Mouse (Mus musculus) gastrocnemius, adult 18-20 months (tissue): ENCODE data around the gene Hist1h2be. TPM values are rescaled to one million over a fixed set of nuclear protein-coding genes. Genes with fewer than 3 reads are reported as not detected.

Source experiments
- microRNA-seq: library from miRNA; unstranded; fragments of <30 nt; microRNA quantifications from one replicate; pipeline ENCODE4 v1.2.0, GENCODE M21; 2021
- total RNA-seq, 2 experiments: library from RNA; stranded (reverse); gene quantifications; 2 replicates each; pipeline ENCODE4 v1.2.3; 2021

Hist1h2be gene
- total RNA-seq, 2 experiments from 2014 or later = 13.2 to 15.7 TPM

Small RNAs within 50 kb of the gene (microRNA-seq; reads per million reads assigned to microRNA genes)
- not detected for gene Gm44297
- gene Gm44359 = not detected
- not detected for gene Gm44394

Other genes with a start within 250 kb of the Hist1h2be start
- gene Abt1, start 197.3 kb downstream of the Hist1h2be start, total RNA-seq = 1 to 10 TPM; 3.8 to 4.2 TPM
- not detected for gene Btn1a1, start 155.2 kb downstream of the Hist1h2be start, total RNA-seq
- gene Btn2a2, start 132.3 kb downstream of the Hist1h2be start, total RNA-seq = not detected
- 100 to 1,000 TPM; 149 to 163 TPM for gene Hist1h4h, start 90.1 kb downstream of the Hist1h2be start, total RNA-seq
- 1 to 10 TPM in 1 of 2 experiments, under 1 TPM in 1; 0.73 to 1.9 TPM for gene Hist1h2af, start 87.2 kb downstream of the Hist1h2be start, total RNA-seq
- gene Hist1h3g, start 85.7 kb downstream of the Hist1h2be start, total RNA-seq = under 1 TPM; 0.55 to 0.57 TPM
- 1 to 10 TPM; 1.0 to 1.1 TPM for gene Hist1h2bh, start 77.7 kb downstream of the Hist1h2be start, total RNA-seq
- 1 to 10 TPM; 3.0 to 4.8 TPM for gene Hist1h3f, start 77.1 kb downstream of the Hist1h2be start, total RNA-seq
- 10 to 100 TPM in 1 of 2 experiments, 1 to 10 TPM in 1; 8.3 to 12.3 TPM for gene Hist1h4f, start 69.5 kb downstream of the Hist1h2be start, total RNA-seq
- under 1 TPM; 0.83 to 0.89 TPM for gene Hist1h1d, start 67.9 kb downstream of the Hist1h2be start, total RNA-seq
- gene Hist1h3e, start 58.8 kb downstream of the Hist1h2be start, total RNA-seq = 10 to 100 TPM; 11.6 to 12.3 TPM
- gene Hist1h2ae, start 49.9 kb downstream of the Hist1h2be start, total RNA-seq = under 1 TPM; 0.41 to 0.85 TPM
- gene Hist1h2bg, start 49.7 kb downstream of the Hist1h2be start, total RNA-seq = 1 to 10 TPM; 2.2 to 3.7 TPM
- 1 to 10 TPM; 1.3 to 5.3 TPM for gene Hist1h2bf, start 46.9 kb downstream of the Hist1h2be start, total RNA-seq
- gene Hist1h2ad, start 46.7 kb downstream of the Hist1h2be start, total RNA-seq = 1 to 10 TPM in 1 of 2 experiments, under 1 TPM in 1; 0.80 to 1.7 TPM
- gene Hist1h3d, start 45.4 kb downstream of the Hist1h2be start, total RNA-seq = 1 to 10 TPM; 3.2 to 3.7 TPM
- gene Hist1h4d, start 39.5 kb downstream of the Hist1h2be start, total RNA-seq = 10 to 100 TPM; 33.6 to 46.4 TPM
- gene Hist1h1e, start 1.4 kb upstream of the Hist1h2be start, total RNA-seq = 10 to 100 TPM; 31.1 to 41.1 TPM
- gene Hist1h2ac, start 62.8 kb upstream of the Hist1h2be start, total RNA-seq = 1 to 10 TPM in 1 of 2 experiments, under 1 TPM in 1; 0.68 to 1.3 TPM
- 10 to 100 TPM; 66.4 to 69.8 TPM for gene Hist1h2bc, start 63.1 kb upstream of the Hist1h2be start, total RNA-seq
- not detected for gene Hist1h1t, start 74.7 kb upstream of the Hist1h2be start, total RNA-seq
- 10 to 100 TPM; 57.1 to 66.2 TPM for gene Hist1h4c, start 77.3 kb upstream of the Hist1h2be start, total RNA-seq
- 10 to 100 TPM; 25.6 to 25.7 TPM for gene Hfe, start 89.7 kb upstream of the Hist1h2be start, total RNA-seq
- gene Hist1h1c, start 117.7 kb upstream of the Hist1h2be start, total RNA-seq = 100 to 1,000 TPM; 157 to 219 TPM
- gene Hist1h3c, start 124.5 kb upstream of the Hist1h2be start, total RNA-seq = not detected
- gene Hist1h2bb, start 125.6 kb upstream of the Hist1h2be start, total RNA-seq = 1 to 10 TPM; 1.3 to 1.4 TPM
- under 1 TPM in 1 of 2 experiments, not detected in 1; 0.82 TPM for gene Hist1h2ab, start 130.0 kb upstream of the Hist1h2be start, total RNA-seq
- gene Hist1h3b, start 131.1 kb upstream of the Hist1h2be start, total RNA-seq = 1 to 10 TPM in 1 of 2 experiments, not detected in 1; 1.3 TPM
- gene Hist1h4b, start 135.9 kb upstream of the Hist1h2be start, total RNA-seq = 1 to 10 TPM; 1.6 to 1.9 TPM
- 1 to 10 TPM in 1 of 2 experiments, under 1 TPM in 1; 0.89 to 2.8 TPM for gene Hist1h4a, start 140.1 kb upstream of the Hist1h2be start, total RNA-seq
- 1 to 10 TPM; 5.1 to 5.3 TPM for gene Hist1h3a, start 141.3 kb upstream of the Hist1h2be start, total RNA-seq
- under 1 TPM; 0.66 to 0.76 TPM for gene Hist1h1a, start 142.5 kb upstream of the Hist1h2be start, total RNA-seq
- not detected for gene Trim38, start 148.8 kb upstream of the Hist1h2be start, total RNA-seq
- not detected for gene Slc17a2, start 185.9 kb upstream of the Hist1h2be start, total RNA-seq
- gene Slc17a3, start 218.3 kb upstream of the Hist1h2be start, total RNA-seq = under 1 TPM in 1 of 2 experiments, not detected in 1; 0.21 TPM
- gene Slc17a1, start 246.6 kb upstream of the Hist1h2be start, total RNA-seq = not detected